Mouse (Mus musculus): ENCODE results near the gene Nfx1. TPM values are rescaled to one million over a fixed set of nuclear protein-coding genes. Genes with fewer than 3 reads are reported as not detected.

The Nfx1 gene
- polyA plus RNA-seq, 1 experiment = 12.0 TPM

DNA sequence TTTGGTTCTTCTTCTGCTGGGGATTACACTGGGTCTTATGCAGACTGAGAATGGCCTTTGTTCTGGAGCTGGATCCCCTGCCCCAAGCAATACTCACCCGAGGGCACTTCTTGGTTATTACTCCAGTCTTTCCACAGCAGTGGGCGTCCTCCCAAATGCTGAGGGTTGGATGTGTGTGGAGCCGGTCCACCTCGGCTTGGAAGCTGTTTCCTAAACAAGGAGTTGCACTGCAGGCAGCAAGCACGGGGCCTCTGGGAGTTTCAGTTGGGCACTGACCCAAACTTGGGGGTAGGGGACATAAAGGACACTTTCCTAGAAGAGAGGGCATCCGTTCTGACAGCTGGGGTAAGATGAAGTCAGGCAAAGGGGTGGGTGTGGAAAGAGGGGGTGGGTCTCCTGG is 103.8 kb downstream of the Nfx1 start:
- H3K4me3 ChIP-seq (ENCODE audit: insufficient read depth, low read depth, low read length) = no peak overlapping the region
- no peak overlapping the region for H3K27ac ChIP-seq (replicated peaks; ENCODE audit: low read depth, low read length)
- no peaks in the 10 kb centered on the region for H3K4me1 ChIP-seq (ENCODE audit: control insufficient read depth, insufficient read depth, insufficient read length, low read length)

Other genes starting within 250 kb of the Nfx1 start
- 160 and 462 TPM in 2 replicates for gene Dnaja1, start 248.8 kb upstream of the Nfx1 start, polyA plus RNA-seq (2012; ENCODE audit: insufficient read depth, insufficient read length, missing spikeins)
- 35.8 and 42.9 TPM in 2 replicates for gene Smu1, start 213.0 kb upstream of the Nfx1 start, polyA plus RNA-seq (2012; ENCODE audit: insufficient read depth, insufficient read length, missing spikeins)
- gene B4galt1, start 116.9 kb upstream of the Nfx1 start, polyA plus RNA-seq (2012; ENCODE audit: insufficient read depth, insufficient read length, missing spikeins) = 33.0 and 33.8 TPM in 2 replicates
- not detected in 2 replicates for gene Spink4, start 50.9 kb upstream of the Nfx1 start, polyA plus RNA-seq (2012; ENCODE audit: insufficient read depth, insufficient read length, missing spikeins)
- 295 and 387 TPM in 2 replicates for gene Bag1, start 22.6 kb upstream of the Nfx1 start, polyA plus RNA-seq (2012; ENCODE audit: insufficient read depth, insufficient read length, missing spikeins)
- 106 and 109 TPM in 2 replicates for gene Chmp5, start 22.5 kb upstream of the Nfx1 start, polyA plus RNA-seq (2012; ENCODE audit: insufficient read depth, insufficient read length, missing spikeins)
- gene Aqp7, start 77.2 kb downstream of the Nfx1 start, polyA plus RNA-seq (2012; ENCODE audit: insufficient read depth, insufficient read length, missing spikeins) = 124 and 138 TPM in 2 replicates
- not detected in 2 replicates for gene Aqp3, start 127.3 kb downstream of the Nfx1 start, polyA plus RNA-seq (2012; ENCODE audit: insufficient read depth, insufficient read length, missing spikeins)
- 13.0 and 15.3 TPM in 2 replicates for gene Nol6, start 153.5 kb downstream of the Nfx1 start, polyA plus RNA-seq (2012; ENCODE audit: insufficient read depth, insufficient read length, missing spikeins)
- 71.7 and 124 TPM in 2 replicates for gene Ube2r2, start 164.8 kb downstream of the Nfx1 start, polyA plus RNA-seq (2012; ENCODE audit: insufficient read depth, insufficient read length, missing spikeins)